Mouse (Mus musculus) retina, adult 2 months (tissue): ENCODE data around the gene Slc52a3.
"Not testable (repeated sequence)": the region's sequence is repeated elsewhere in the genome, so short reads cannot be mapped to it uniquely, and the experiment has no call there.

Experiments used
- DNase-seq: peaks from one replicate; pipeline ENCODE4 v3.0.0-alpha.2; 2012; ENCODE audit warnings: low read depth, low spot score

Slc52a3 gene

GRCm38 (mm10) chr2:151973595-151974562 lies 22.4 kb upstream of the Slc52a3 start:
- DNase-seq = no peak

GRCm38 (mm10) chr2:151975295-151975694 lies 21.0 kb upstream of the Slc52a3 start:
- no peak for DNase-seq

- DNase-seq = no peak
Measured at GRCm38 (mm10) chr2:151976067-151976466, 20.2 kb upstream of the Slc52a3 start.

GRCm38 (mm10) chr2:151977689-151978440 lies 18.4 kb upstream of the Slc52a3 start:
- no peak for DNase-seq

GRCm38 (mm10) chr2:151978494-151978893 lies 17.8 kb upstream of the Slc52a3 start:
- DNase-seq = no peak

- peak; percentile 84 for DNase-seq
Measured at GRCm38 (mm10) chr2:151979470-151980354, 16.6 kb upstream of the Slc52a3 start, which contains the start of gene Fam110a. Gene Fam110a (minus strand): TSS chr2:151980219.

DNA sequence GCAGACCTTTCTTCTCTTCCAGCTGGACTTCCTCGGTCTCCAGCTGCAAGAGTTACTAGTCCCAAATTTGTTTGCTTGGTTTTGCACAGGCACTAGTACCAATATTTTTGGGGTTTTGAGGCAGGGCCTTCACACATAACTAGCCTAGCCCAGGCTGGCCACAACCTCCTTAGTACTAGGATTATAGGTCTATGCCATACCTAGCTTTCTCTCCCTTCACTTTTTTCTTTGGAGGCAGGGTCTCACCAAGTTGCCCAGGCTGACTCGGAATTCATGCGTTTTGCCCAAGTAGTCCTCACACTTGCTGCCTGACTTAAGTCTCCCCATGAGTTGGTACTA lies 16.0 kb upstream of the Slc52a3 start:
- DNase-seq = no peak

DNA sequence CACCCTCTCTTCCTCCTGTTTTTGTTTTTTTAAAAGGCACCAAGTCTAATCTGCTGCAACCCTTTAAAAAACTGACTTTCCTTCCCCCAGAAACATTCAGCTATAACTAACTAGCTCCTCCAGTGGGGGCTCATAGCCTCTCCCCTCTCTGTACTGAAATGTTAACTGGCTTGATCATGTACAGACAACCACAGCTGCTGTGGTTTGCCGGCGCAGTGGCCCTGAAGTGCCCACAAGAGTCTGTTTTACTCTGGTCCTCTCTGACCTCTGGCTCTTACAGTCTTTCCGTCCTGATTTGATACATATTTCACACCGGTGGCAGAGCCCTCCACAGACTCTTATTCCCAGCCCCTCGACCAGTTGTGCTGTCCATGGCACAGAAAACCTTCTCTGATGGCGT lies 15.0 kb upstream of the Slc52a3 start:
- DNase-seq = no peak

- DNase-seq = no peak
Measured at GRCm38 (mm10) chr2:151982476-151982875, 13.8 kb upstream of the Slc52a3 start.

DNA sequence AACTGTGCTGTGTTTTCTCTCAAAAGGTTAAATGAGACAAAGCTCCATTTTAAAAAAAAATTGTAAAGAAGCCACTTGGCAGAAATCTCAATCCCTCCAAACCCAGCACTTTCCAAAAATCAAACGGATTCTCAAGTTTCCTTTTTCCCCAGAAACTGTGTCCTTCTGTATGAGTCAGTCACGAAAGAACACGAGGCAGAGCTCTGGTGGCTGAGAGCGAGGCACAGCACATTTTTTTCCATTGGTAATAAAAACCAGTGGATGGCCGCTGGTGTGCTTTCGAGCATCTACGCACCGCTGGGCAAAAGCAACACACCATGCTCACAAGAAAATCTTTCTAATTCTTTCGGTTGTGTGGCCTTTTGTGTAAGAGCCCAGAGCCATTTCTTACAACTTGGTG lies 12.3 kb upstream of the Slc52a3 start:
- DNase-seq = no peak

- no peak for DNase-seq
Measured at GRCm38 (mm10) chr2:151985426-151986172, 10.7 kb upstream of the Slc52a3 start.

- no peak for DNase-seq
Measured at GRCm38 (mm10) chr2:151986958-151987357, 9.4 kb upstream of the Slc52a3 start.

DNA sequence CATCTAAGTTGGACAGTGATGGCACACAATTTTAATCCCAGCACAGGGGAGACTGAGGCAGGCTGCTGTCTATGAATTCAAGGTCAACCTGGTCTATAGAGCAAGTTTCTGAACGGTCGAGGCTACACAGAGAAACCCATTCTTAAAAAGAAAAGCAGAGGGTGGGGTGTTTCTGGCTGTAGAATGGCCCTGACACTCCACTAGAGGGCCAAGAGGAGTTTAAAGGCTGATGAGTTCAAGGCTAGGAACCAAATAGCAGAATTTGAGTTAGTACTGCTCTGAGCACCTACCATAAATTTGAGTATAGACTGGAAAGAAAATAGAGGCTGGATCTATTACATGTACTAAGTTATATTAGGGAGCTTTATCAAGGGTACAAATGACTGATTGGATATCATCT lies 7.3 kb upstream of the Slc52a3 start:
- DNase-seq = no peak

DNA sequence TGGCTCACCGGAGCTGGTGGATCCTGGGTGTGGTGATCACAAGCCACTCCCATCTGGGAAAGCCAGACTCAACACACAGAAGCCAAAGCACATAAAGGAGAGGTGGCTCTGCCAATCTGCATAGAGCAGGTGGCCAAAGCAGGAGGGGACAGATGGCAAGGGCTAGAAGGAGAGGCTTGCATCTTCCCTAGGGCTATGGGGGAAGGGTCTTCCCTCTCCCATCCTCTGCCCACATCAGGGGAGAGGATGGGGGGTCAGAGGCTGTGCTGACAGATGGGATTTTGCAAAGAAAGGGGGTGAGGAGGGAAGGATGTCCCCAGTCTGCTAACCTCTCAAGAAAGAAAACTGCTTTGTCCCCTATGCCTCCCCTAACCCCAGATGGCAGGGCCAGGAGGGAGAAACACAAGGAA lies 5.3 kb upstream of the Slc52a3 start:
- DNase-seq = no peak

- no peak for DNase-seq
Measured at GRCm38 (mm10) chr2:151991446-151991845, 4.9 kb upstream of the Slc52a3 start.

DNA sequence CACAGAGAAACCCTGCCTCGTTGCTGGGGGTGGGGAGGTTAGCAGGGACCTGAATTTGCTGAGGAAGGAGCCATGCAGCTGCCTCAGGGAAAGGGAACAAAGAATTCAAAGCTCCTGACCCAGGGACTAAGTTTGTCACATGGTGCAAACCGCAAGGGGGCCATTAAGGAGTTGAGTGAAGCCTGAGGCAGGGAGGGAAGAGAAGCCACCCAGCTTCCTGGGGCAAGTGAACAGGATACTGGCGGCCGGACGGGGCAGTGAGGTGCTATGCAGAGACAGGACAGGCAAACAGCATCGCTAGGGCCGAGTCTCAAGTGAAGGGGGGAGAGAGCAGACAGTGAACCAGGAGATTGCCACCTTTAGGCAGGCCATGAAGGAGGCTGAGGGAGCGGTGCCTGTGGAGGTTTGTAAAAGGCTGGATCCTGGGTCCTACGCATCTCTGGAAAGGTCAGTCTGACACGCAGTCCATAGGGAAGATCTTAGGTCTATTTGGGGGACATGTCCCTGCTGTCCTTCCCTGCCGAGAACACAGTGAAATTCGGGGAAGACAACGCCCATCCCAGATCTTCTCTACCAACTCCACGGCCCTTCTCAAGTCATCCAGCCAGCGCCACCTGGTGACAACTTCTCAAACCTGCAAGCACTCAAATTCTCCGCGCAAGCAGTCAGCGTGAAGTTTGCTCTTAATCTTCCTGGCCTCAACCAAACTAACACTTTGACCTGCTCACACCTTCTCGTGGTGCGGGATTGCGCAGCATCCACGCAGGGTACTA lies 1.8 kb upstream of the Slc52a3 start:
- peak; percentile 57 for DNase-seq

GRCm38 (mm10) chr2:151997190-151997575 lies 872 bp downstream of the Slc52a3 start:
- not testable (repeated sequence) for DNase-seq

- no peak for DNase-seq
Measured at GRCm38 (mm10) chr2:151997776-151998504, 1.6 kb downstream of the Slc52a3 start.

DNA sequence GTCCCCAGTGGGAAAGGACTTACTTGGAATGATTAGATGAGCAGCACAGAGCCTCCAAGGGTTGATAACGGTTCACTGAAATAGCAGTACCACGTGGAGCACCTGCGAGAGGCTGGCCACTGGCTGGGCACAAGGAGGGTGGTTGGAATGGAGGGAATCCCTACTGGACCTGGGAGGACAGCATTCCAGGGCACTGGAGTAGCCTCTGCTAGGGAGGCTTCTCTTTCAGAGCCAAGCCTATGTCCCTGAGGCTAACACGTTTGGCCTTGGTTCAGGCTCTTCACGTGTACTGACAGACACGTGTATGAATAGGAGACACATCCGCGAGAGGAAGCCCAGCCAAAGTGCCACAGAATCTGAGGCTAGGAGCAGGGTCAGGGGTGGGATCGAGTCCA lies 2.2 kb downstream of the Slc52a3 start:
- no peak for DNase-seq

GRCm38 (mm10) chr2:151998932-151999331 lies 2.6 kb downstream of the Slc52a3 start:
- no peak for DNase-seq
